Mouse (Mus musculus) monocyte, adult 5-6 weeks (primary cell): Measurements from ENCODE around the gene Mrps18a. TPM values are rescaled to one million over a fixed set of nuclear protein-coding genes. Genes with fewer than 3 reads are reported as not detected.

Source experiments
- ATAC-seq: fragments of 153-309, 156-312 bp; replicated peaks from 2 replicates; pipeline ENCODE4 v1.8.0; 2017; ENCODE audit warnings: mild to moderate bottlenecking; ENCODE audit not compliant: low TSS enrichment, insufficient number of reproducible peaks, severe bottlenecking, poor library complexity, low FRiP score
- total RNA-seq: library from RNA; stranded (forward); fragments of 200-1000, 200-491, 200-594 nt; gene quantifications from 3 replicates; pipeline ENCODE4 v1.2.3, GENCODE M21; 2017

The Mrps18a gene
- total RNA-seq, 1 experiment from 2014 or later, result 38.0 TPM

DNA sequence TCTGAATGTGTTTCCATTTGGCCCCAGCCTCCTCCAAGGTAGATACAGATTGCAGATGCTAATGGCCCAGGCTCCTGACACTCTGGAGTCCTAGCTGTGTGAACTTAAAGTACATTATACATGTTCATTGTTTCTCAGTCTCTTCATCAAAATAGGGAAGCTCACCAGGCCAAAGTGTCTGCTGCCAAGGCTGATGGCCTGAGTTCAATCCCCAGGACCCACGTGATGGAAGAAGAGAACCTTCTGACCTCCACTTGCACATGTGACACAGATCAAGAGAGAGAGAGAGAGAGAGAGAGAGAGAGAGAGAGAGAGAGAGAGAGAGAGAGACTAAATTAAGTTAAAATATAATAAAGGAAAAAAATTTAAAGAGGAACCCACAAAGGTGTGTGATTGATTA lies 19.4 kb upstream of the Mrps18a start:
- ATAC-seq, result no peak

DNA sequence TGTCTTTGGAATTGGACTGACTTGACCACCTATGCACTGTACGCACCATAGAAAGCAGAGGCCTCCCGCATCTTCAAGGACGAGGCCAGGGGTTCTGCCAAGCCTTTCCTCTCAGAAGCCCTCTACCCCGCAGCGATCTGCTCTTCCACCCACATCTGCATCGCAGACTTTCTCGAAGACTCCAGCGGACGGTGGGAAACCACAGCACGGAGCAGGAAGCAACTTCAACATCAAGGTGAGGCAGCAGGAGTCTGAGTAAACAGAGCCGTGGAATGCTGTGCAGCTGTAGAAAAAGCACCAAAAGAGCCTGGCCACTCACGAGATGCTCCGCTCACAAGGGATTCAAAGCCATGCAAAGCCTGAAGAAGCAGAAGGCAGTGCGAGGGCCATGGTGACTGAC lies 18.9 kb upstream of the Mrps18a start:
- ATAC-seq, result no peak

DNA sequence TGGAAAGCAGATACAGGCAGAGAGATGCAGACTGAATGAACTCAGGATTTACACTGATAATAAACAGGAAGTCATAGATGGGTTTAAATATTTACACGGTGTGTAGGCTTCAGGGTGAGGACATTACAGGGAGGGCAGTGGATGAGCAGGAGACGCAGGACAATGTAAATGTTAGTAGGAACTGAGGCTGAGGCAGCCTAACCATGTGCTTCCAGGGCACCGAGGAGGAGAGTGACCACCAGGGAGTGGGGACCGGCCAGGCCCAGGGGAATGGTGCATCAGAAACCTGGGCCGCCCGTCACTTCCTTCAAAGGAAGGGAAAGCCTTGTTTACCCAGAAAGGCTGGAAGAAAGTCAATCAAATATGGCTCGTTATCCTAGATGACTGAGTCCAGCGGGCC lies 12.3 kb upstream of the Mrps18a start:
- no peak for ATAC-seq

DNA sequence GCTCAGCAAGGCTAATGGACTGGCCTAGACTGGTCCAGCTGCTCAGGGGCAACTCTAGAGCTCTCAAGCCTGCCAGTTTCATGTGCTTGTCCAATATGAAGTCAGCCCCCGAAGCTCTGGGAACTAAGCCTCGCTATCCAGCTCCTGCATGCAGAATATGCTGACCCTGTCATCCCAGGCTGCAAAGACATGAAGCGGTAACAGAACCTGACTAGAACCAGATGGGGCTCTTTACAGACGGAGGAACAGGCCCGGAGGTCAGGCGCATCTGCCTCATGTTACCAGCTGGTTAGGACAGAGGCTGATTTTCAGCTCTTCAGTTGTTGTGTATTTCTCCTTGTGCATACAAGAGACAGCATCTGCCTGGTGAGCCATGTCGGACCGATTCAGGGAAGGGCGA lies 8.9 kb upstream of the Mrps18a start:
- ATAC-seq, result no peak

DNA sequence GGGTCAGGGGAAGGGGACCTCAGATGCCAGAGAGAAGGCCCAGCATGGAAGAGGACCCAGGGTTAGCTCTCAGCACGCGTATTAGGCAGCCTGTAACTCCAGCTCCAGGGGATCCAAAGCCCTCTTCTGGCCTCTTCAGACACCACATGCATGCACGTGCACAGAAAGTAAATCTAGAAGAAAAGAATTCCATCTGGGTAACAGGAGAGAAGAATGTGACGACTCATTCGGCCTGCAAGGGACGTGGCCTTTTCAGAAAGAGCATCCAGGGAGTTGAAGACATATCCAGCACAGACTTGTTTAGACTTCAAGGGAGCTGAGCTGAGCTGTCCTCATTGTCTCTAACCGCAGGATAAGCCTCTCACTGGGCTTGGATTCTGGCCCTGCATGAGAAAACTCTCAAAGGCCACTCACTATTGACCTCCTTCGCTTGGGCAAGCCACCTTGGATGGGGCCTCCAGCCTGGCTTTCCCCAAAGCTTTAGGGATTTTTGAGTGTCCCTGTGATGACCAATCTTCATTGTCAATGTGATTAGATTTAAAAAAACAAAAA lies 8.1 kb upstream of the Mrps18a start:
- ATAC-seq, result no peak

DNA sequence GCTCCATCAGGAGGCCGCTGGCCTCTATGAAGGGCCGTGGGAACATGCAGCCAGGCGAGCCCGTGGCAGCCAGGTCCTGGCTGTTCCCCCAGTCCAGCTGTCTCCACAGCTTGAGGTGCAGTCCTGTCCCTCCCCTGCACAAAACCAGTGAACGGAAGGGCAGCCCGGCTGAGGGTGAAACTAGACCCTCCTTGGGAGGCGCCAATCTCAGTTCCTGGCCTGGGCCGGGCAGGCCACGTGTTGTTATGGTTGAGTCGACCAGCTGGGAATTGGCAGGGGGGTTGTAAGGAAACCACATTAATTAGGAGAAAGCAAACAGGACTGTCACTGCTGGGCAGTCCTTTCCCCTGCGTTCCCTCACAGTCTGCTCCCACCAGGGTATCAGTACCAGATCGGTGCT lies 6.3 kb upstream of the Mrps18a start:
- no peak for ATAC-seq

DNA sequence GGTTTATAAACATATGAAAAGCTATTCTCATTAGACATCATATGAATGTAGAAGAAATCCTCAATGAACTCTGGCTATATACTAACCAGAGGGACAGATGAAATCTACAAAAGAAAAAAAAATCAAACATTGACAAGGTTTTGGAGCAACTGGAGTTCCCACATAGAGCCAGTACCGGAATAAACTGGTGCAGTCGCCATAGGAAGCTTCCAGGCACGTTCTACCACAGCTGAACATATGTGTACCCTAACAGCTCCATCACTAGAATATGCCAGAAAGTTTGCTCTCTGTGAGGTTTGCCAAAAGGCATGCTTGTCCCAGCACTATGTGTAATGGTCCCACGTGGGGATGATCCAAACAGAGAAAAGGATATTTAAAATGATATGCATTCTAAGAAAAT lies 2.5 kb upstream of the Mrps18a start:
- ATAC-seq, result no peak

DNA sequence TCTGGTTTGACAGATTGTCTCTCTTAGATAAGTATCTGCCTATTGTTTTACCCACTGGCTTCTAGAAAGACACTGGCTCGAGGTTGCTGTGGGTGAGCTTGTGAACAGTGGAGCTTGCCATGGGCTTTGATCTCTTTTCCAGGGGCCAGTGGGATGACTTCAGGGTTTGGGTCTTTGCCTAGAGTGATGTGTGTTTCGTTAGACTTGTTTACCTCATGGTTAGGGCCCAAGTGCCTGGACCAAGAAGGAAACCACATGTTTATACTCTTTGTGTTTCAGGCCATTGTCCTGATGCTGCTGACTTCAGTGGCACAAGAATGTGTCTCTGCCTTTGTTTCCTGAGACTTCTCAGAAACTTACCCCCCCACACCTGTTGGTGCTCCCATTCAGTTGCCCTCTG lies 4.7 kb downstream of the Mrps18a start:
- ATAC-seq, result no peak

DNA sequence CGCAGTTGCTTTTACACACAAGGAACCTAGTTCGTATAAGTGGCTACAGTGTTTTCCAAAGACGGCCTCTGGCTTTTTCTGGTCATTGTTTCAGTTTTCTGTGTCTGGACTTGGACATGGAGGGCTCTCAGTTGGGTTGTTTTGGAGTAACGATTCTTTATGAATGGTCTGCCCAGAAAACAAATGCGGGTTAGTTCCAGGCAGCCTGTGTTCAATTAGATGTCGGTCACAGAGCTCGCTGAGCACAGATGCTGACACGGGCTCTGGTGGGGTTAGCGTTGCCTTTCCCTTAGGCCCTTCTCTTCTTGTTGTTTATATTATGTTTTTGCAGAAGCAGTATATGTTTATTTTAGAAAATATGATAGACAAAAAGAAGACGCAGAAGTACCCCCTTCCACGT lies 5.4 kb downstream of the Mrps18a start:
- no peak for ATAC-seq

DNA sequence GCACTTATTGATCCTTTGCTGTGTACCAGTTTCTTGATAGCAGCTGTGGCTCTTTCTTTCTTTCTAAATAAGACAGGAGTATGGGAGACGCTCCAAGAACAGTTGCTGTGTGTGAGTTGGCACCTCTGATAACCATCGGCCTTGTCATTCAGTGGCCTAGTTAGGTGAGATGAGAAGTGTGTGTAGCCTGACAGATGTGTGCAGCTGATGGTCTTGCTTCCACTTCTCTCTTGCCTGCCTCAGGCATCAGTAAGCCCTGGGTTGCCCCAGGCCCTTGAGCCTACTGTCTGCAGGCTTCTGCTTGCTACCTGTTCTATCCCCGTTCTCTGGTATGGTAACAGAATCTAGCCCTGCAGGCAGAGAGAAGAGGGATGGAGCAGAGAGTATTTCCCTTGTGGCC lies 6.1 kb downstream of the Mrps18a start:
- no peak for ATAC-seq

DNA sequence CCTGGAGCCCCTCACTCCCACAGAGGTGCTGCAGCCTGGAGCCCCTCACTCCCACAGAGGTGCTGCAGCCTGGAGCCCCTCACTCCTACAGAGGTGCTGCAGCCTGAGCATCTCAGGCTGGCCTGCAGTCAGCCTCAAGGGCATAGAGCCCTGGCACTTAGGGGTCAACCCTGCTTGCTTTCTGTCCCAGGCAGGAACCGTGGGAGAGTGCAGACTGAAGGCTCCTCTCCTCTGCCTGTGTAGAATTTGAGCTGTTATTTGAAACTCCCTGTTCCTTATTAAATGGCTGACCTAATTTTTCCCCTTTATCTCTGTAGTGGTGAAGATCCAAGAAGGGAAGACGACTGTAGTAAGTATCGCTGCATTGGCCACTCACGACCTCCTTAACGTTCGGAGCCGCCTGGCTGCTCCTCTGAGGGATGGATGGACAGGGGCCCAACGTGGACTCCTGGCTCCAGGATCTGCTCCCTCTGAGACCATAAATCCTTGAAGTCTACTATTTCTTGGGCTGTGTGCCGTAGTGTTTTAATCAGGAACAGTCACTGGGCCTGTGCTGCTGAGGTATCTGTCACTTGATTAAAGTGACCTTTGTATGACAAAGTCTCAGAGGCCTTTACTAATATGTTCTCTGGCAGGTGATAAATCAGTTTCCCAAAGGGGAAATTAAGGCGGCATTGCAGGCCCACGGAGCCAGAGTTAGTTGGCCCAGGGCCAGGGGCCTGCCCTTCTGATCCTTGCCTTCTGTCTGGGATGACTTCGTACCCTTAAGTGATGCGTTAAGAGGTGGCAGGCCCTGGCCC lies 7.0 kb downstream of the Mrps18a start:
- ATAC-seq, result no peak

DNA sequence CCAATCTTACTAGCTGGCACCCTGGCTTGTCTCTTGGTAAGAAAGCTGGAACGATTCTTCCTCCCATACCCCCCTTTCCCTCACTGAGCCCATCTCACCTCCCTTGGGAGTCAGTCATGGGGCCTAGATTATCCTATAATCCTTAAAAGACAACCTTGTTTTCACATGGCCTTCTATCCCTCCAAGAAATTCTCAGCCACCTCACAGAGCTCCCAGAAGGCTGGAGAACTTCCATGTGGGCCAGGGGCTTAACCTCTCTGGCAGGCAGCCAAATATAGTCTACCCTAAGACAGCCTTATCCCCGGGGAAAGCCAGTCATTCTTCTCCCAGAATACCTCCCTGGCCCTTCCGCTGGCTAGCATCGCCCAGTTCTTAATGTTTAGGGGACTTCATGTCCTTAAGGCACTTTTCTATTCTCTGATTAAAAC lies 7.7 kb downstream of the Mrps18a start:
- no peak for ATAC-seq

DNA sequence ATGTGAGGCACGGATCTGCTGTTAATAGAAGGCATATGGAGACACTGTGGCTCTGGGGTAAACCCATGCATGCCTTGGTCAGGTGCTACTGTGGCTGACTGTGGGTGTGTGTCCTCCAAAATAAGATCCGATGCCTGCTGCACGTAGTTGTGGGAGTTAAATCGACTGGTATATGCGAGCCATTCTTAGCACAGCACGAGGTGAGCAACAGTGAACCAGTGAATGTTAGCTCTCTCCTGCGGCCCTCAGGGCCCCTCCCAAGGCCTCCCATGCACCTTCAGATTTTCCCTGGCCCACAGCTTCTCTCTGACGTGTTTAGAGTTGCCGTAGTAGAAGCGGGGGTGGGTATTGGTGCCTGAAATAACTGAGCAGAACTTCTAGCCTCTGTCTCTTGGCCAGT lies 8.9 kb downstream of the Mrps18a start:
- no peak for ATAC-seq

DNA sequence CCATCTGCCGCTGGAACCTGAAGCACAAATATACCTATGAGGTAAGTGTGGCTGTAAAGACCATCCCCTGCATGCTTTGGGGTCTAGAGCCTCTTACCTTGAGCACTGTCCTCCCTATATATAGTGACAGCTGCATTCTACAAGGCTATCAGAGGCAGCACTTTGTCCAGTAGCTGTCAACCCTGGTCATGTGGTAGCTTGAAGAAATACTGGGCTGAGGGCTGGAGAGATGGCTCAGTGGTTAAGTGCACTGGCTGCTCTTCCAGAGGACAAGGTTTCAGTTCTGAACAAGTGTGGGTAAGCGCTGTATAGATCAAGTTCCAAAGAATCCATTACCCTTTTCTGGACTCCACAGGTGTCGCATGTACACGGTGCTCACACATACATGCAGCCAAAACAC lies 12.0 kb downstream of the Mrps18a start:
- ATAC-seq, result no peak

DNA sequence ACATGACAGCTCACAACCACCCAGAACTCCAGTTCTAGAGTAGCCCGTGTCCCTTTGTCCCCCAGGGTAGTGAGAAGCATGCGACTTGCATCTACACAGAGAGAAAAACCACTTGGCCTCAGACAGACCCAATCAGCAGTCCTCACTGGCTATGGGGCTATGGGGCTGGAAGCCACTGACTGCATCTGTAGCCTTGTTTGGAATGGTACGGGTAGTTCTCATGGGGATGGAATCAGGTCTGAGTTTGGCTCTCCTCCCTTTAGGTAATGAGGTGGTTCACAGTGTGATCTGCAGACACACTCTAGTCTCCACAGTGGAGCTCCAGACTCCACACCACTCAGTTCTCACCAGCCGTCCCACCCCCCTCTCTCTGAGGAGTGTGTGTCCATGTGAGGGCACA lies 12.5 kb downstream of the Mrps18a start:
- ATAC-seq, result no peak

DNA sequence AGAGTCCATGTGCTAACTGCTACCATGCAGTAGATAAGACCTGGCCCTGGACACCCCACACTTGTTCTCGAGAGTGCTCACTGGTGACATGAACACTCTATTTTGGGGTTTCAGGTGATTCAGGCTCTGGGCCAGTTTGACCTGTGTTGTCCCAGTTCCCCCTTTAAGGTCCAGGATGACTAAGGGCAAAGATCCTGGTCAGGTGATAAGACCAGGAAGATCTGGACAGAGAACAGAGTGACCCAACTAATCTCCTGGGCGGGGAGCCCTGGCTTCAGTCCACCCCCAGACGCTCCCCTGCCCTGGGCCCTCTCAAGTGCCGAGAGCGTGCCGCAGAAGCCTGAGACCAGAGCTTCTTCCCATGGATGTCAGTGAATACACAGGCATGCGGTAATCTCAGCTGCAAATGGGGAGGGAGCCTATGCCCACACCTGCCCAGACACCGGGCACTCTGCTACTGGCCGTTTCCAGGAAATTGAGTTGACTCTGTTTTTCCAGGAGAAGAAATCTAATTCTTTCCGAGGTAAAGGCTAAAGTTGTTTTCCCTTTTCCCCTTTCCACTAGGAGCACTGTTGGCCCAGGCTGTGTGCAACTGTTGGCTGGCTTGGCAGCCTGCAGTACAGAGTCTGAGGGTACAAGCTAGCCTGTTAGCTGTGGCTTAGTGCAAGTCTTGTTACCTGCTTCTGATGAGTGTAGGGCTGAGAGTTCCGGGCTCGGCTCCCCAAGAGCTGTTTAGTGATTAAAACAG lies 13.3 kb downstream of the Mrps18a start:
- no peak for ATAC-seq

DNA sequence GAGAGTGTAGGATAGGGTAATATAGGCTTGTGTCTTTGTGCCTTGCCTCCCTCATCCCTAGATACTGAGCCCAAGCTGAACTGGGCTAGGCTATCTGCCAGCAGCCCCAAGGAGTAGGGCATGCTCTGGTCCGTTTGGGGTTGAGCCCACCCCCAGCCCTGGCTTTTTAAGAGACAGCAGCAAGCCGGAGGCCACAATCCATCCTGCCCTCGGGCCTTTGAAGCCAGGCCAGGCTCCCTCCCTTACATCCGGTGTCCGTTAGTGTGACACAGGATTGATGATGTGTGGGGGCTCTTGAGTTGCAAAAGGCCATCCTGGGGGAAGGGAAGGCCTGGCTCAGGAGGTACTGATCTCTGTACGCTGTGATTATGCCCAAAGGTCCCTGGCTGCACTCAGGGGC lies 15.8 kb downstream of the Mrps18a start:
- no peak for ATAC-seq

DNA sequence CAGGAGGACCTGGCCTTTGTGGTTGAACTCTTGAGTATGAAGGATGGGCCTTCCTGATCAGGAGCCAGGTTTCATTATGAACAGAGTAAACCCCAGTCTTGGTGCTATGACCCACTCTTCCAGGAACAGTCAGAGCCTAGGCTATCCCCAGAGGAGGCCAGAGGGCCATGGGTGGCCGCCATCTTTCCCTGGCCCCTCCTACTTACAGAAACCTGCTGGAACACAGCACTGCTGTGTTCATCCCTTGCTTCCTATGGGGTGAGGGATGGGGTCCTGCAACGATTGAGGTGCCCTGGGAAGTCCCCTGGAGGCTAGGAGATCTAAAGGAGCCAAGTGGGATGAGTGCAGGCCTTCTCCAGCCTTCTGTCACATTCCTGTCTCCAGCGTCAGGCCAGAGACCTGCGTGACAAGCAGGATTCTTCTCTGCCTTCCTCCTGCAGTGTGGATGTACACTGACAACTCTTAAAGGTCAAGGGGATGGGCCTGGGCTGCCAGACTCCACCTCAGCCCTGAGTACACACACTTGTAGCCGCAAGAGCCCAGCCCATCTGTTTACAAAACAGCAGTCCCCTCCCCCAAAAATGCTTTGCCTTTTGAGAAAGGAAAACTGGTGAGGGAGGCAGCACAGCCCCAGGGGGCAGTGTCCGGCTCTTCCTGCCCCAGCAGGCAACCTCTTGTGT lies 17.2 kb downstream of the Mrps18a start:
- no peak for ATAC-seq

DNA sequence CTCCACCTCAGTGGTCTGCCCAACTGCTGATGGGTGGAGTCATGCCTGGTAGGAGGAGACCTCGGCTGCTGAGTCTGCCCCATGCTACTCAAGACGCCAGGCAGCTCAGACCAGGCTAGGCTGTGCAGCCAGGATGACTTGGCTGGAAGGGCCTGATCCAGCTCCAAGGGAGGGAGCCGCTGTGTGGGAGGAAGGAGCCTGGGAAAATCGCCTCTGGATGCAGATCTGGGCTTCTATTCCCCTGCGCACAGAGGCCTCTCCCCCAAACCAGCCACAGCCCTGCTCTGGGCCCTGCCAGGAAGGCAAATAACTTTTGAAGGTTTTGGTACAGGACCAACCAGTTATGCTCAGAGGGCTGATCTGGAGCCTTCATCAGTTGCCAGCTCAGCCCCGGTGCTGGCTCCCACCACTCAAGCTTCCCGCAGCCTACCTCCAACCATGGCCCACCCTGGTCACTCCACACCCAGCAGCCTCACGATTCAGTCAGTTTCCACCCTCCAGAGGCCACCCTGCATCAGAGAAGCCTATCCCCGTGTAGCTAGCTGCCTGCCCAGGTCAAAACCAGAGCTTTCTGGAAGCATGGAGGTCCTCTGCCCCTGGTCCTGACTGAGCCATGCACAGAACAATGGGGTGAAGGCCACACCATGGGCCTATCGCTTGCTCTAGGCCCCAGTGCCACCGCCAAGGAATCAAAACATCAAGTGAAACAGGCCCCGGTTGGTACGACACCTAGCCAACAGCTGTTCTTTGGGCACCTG lies 19.1 kb downstream of the Mrps18a start:
- ATAC-seq, result no peak
